Mouse (Mus musculus): ENCODE measurements around the gene Rbpj. TPM values are rescaled to one million over a fixed set of nuclear protein-coding genes. Genes with fewer than 3 reads are reported as not detected.
A peak's percentile ranks its signal among the peaks of the same experiment; 100 is the strongest.
"Not testable (repeated sequence)": the region's sequence is repeated elsewhere in the genome, so short reads cannot be mapped to it uniquely, and the experiment has no call there.

Gene Rbpj
- total and polyA plus RNA-seq, 3 experiments = 7.9 to 40.7 (median 25.8) TPM

DNA sequence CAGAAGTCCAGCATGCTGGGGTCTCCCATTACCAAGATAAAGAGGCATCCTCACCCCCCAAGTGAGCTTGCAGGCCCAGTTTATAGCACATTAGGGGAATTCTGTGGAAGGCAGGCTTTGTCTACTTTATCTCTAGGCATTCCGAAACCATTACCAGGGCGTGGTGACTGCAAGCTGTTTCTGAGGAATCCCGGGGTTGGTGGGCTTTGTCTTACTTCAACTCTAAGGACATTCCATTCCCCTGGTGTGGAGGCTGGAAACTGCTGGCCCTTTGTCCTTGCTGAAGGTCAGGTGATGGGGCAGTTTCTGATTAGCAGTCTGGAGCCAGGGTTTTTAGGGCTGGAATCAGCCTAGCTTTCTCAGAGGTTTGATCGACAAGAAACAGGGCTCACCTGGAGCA is 205.6 kb downstream of the Rbpj start:
- DNase-seq = no peak

DNA sequence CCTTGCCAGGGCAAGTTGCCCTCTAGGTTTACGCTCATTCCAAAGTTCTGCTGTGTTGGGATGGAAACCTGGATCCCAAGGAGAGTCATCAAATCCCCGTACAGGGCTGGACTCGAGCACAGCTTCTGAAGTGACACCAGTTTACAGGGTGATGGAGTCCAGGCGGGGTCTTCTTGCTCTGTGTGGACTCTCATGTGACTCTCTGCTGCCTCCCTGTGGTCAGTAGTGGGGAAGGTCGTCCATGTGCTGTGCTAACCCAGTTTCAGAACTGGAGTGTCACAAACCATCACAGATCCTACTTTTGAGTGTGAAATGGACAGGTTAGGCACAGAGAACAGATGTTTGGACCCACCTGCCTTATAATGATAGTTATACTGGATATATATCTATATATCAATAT is 206.4 kb downstream of the Rbpj start:
- DNase-seq = peak; percentile 45

DNA sequence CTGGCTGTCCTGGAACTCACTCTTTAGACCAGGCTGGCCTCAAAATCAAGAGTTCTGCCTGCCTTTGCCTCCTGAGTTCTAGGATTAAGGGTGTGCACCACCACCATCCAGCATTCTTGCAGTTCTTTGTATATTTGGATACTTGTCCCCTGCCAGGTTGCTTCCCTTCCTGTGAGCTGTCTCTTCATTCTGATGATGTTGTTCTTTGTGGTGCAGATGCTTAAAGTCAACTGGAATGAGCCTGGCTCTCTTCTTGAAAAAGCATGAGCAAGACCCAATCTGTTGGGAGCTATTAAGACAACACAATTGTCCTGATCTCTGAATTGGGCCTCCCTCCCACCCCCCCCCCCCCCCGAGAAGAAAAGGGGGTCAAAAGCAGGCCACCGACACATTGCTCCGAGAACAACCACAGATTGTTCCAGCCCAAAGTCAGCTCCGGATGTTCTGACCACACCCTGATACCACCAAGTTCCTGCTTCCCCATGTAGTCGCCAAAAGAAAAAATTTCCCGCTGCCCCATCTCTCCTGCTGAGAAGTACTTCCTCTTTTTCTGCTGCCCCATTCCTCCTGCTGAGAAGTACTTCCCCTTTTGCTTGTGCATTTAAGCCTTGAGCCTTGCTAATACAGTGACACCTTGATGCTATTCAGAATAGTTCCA is 207.7 kb downstream of the Rbpj start:
- DNase-seq = not testable (repeated sequence)

- DNase-seq = no peak
Measured at GRCm38 (mm10) chr5:53676671-53677070, 210.7 kb downstream of the Rbpj start.

GRCm38 (mm10) chr5:53678036-53678767 is 212.2 kb downstream of the Rbpj start:
- DNase-seq = no peak

- no peak for DNase-seq
Measured at GRCm38 (mm10) chr5:53679651-53680050, 213.7 kb downstream of the Rbpj start.

- no peak for DNase-seq
Measured at GRCm38 (mm10) chr5:53683916-53684315, 218.0 kb downstream of the Rbpj start.

DNA sequence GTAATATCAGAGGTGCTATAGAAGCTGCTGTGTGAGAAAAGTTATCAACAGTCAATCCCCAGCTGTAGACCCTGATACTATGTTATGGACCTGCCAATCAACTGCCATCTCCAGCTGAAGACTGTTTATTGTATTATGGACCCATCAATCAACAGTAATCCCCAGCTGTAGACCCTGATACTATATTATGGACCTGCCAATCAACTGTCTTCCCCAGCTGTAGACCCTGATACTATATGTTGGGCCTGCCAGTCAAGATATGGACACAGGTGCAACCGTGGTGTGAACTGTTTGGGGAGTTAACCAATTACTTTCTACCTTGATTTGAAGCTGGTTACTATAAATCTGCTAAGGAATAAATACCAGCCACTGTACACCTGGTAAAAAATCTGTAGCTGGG is 218.5 kb downstream of the Rbpj start:
- DNase-seq = no peak

- DNase-seq = no peak
Measured at GRCm38 (mm10) chr5:53685623-53686022, 219.7 kb downstream of the Rbpj start.

GRCm38 (mm10) chr5:53686379-53686778 is 220.4 kb downstream of the Rbpj start:
- DNase-seq = peak; percentile 53

DNA sequence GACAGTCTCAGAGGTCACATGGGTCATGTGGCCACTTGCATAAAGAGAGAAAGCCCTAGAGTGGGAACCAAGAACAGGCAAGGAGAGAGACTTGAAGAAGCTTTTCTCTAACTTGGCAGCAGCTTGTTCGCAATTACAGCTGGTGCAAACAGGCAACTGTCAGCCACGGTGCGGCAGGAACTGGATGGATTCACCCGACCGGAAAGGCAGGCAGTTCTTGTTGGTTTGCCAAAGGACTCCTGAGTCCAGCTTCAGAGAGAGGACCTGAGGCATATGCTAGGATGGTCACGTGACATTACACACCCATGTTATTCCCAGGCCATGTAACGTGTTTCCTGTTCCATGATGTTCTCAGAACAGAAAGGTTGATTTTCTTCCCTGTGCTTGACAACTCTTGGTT is 222.4 kb downstream of the Rbpj start:
- no peak for DNase-seq

- DNase-seq = no peak
Measured at GRCm38 (mm10) chr5:53691577-53691976, 225.6 kb downstream of the Rbpj start.

DNA sequence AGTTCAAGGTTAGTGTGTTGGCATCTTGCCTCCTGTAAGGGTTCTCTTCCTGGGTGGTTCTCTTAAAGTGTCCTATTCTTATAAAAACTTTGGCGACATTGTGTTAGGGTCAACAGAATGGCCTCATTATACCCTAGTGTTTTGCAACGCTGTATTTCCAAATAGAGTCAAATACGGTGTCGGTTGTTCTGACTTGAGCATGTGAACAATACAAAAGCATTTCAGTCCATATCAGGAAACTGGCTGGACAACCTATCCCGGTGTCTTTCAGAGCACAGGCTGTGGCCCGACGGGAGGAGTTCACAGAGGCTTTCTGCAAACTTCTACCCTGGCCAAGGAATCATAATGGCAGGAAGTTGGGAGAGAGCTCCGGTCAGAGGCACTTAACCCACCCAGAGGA is 226.1 kb downstream of the Rbpj start:
- DNase-seq = no peak

- no peak for DNase-seq
Measured at GRCm38 (mm10) chr5:53692662-53693061, 226.7 kb downstream of the Rbpj start.

DNA sequence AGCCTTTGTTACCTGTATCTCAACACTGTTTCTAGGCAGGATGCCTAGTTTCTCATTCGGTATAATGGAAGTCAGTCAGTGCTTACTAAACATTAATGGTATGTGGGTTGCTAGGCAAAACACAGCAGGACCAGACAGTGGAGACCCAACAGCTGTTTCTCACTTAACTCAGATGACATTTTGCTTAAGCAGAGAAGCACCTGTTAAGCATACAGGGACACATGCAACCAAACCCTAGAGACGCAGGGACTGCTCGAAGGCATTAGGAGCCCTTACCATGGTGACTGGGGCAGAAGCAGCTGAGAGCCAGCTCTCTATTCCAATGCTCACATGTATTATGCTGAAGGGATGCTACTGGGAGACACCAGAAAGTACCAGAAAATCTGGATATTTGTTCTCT is 230.7 kb downstream of the Rbpj start:
- DNase-seq = no peak

- DNase-seq = no peak
Measured at GRCm38 (mm10) chr5:53697794-53698193, 231.8 kb downstream of the Rbpj start.

- DNase-seq = no peak
Measured at GRCm38 (mm10) chr5:53702686-53703085, 236.7 kb downstream of the Rbpj start.

Other genes starting within 250 kb of the Rbpj start
- gene Smim20, start 199.1 kb upstream of the Rbpj start, total RNA-seq (2021) = 10 to 100 TPM; 50.0 to 68.7 TPM
- gene Smim20, start 199.1 kb upstream of the Rbpj start, polyA plus RNA-seq (2012; rRNA removed) = 53.3 and 66.0 TPM in 2 replicates
- under 1 TPM; 0.52 TPM for gene Cckar, start 241.6 kb downstream of the Rbpj start, total RNA-seq (2021)
- 0.75 and 0.90 TPM in 2 replicates for gene Cckar, start 241.6 kb downstream of the Rbpj start, polyA plus RNA-seq (2012; rRNA removed)